Comparison of ENCODE assay signal across 11 mouse cellular contexts in the genomic region with DNA sequence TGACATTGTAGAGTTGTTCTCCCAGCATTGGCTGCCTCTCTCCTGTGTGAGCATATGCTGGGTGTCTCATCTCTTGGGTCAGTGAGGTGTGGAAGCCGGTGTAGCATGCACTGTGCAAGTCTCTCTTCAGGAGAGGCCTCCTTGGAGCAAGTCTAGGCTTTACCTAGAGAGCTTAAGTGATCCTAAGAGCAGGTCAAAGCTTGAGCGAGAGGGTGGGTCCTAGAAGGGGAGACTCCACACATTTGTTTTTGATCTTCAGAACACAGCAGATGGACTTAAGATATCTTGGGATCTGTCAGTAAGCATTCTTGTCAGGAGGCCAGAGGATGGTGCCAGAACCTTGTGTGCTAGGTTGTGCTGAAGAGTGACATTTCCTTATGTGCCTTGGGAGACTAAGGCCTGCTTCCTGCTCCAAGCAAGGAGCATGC.
DNase-seq lines count a peak whose midpoint lies in the region; ATAC-seq and TF ChIP-seq lines count a peak whose summit lies in the region.
"Had no signal": no experiment of that assay in that cellular context is flagged by ENCODE, and none has a peak within 500 bp of the region (broad histone marks: within the 10 kb centered on the region; RNA-seq: fewer than 3 reads in every experiment).

No protein-coding gene starts in this region.

- no peaks in the 10 kb centered on the region for H3K36me3 ChIP-seq in forebrain, embryonic 15.5 days
- H3K36me3 ChIP-seq: neural tube, embryonic 12.5 days; stomach, embryonic 15.5 days had no signal

- 0 out of 2 replicates have a peak overlapping the region, but pooled peaks have one; percentile 4 for H3K27ac ChIP-seq in cerebellum, adult 2 months (ENCODE audit: insufficient read depth, low read length)
- H3K27ac ChIP-seq in forebrain, embryonic 15.5 days (replicated peaks) = no peak overlapping the region
- H3K27ac ChIP-seq: neural tube, embryonic 12.5 days; stomach, embryonic 15.5 days had no signal

- H3K9me3 ChIP-seq in forebrain, embryonic 15.5 days = no peaks in the 10 kb centered on the region
- H3K9me3 ChIP-seq: neural tube, embryonic 12.5 days; stomach, embryonic 15.5 days had no signal

- H3K9ac ChIP-seq in forebrain, embryonic 15.5 days (replicated peaks) = no peak overlapping the region
- H3K9ac ChIP-seq: lung, embryonic 14.5 days; neural tube, embryonic 12.5 days; stomach, embryonic 15.5 days had no signal

- no peak for TF ChIP-seq POLR2A in cerebellum, adult 2 months (IDR thresholded peaks at IDR 0.05; ENCODE audit: borderline replicate concordance, insufficient read depth, low read length)

- no peak overlapping the region for H3K4me3 ChIP-seq in cerebellum, adult 2 months (replicated peaks; ENCODE audit: insufficient read depth, low read depth, low read length)
- H3K4me3 ChIP-seq in forebrain, embryonic 15.5 days = no peak overlapping the region
- H3K4me3 ChIP-seq: neural tube, embryonic 12.5 days; stomach, embryonic 15.5 days had no signal

- 21% methylated on average over 2 of the region's 2 CpGs for WGBS in cerebellum, adult 2 months
- WGBS in forebrain, embryonic 15.5 days = 83% methylated on average over 2 of the region's 2 CpGs

- no peak overlapping the region for H3K4me2 ChIP-seq in forebrain, embryonic 15.5 days (replicated peaks)
- H3K4me2 ChIP-seq: lung, embryonic 14.5 days; neural tube, embryonic 12.5 days; stomach, embryonic 15.5 days had no signal

- H3K4me1 ChIP-seq in cerebellum, adult 2 months (ENCODE audit: control insufficient read depth, insufficient read depth, low read length) = peaks cover 12% of the 10 kb centered on the region
- H3K4me1 ChIP-seq in forebrain, embryonic 15.5 days = no peaks in the 10 kb centered on the region
- H3K4me1 ChIP-seq: neural tube, embryonic 12.5 days; stomach, embryonic 15.5 days had no signal

- no peak for ATAC-seq in forebrain, embryonic 15.5 days (replicated peaks)
- ATAC-seq in activated CD4-positive, CD25-positive, alpha-beta regulatory T cell, adult 4 months = no peak

- DNase-seq in layer of hippocampus, adult 9-11 months = peak; percentile 20
- no peak for DNase-seq in layer of hippocampus, postnatal 10 days (ENCODE audit: low spot score in 2 of 2)
- DNase-seq in cerebellum, adult 2 months = peak; percentile 74 to 82
- DNase-seq in gastrocnemius, postnatal 14 days = peak; percentile 47
- peak; percentile 80 for DNase-seq in lung, postnatal 25 days (ENCODE audit: low spot score)
- no peak for DNase-seq in thymus, postnatal 10 days (ENCODE audit: low spot score in 2 of 2)
- DNase-seq: lung, embryonic 14.5 days had no signal

- TF ChIP-seq CTCF in cerebellum, adult 2 months (IDR thresholded peaks at IDR 0.05; ENCODE audit: borderline replicate concordance, insufficient read depth, low read depth, low read length) = no peak; the same call in 1 of the 2 replicates

- intact Hi-C loops in gastrocnemius, postnatal 14 days (cut with DNase I; ENCODE audit: low total_unique reads) = no loop called here

- no peaks in the 10 kb centered on the region for H3K27me3 ChIP-seq in cerebellum, adult 2 months (ENCODE audit: control insufficient read depth, insufficient read depth, low read length)
- no peaks in the 10 kb centered on the region for H3K27me3 ChIP-seq in forebrain, embryonic 15.5 days
- H3K27me3 ChIP-seq: neural tube, embryonic 12.5 days; stomach, embryonic 15.5 days had no signal

Comparison
In these comparisons a context has a peak if more than half of its experiments do, and no peak if none do; other contexts are left out.
1. DNase-seq: peak in layer of hippocampus, adult 9-11 months (single experiment), cerebellum, adult 2 months (2 of 2), gastrocnemius, postnatal 14 days (single experiment) and lung, postnatal 25 days (single experiment); none in layer of hippocampus, postnatal 10 days (0 of 2) and thymus, postnatal 10 days (0 of 2).